Comparison of ENCODE assay signal across 1 mouse cellular context in the genomic region with DNA sequence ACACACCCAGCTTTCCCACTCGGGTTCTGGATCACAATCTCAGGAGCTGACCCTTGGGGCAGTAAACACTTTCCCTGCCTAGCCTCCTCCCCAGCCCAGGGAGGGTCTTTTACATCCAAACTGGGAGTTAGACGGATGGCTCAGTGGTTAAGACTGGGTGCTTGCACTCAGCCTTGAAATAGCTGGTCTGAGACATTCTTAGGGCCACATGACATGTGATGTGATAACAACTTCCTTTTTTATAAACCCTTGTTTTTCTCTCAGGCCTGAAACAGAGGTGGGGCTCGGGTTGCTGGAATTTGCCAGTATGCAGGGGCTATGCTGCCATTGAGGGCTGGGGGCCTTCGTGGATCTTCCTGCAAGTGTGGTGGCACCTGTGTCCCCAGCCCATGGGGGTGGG.
A peak's percentile ranks its signal among the peaks of the same experiment; 100 is the strongest.
TF ChIP-seq lines count a peak whose summit lies in the region.

No protein-coding gene starts in this region.

TF ChIP-seq in MEL, 35 proteins besides CTCF, POLR2A, EP300 and RAD21:
- TF ChIP-seq BHLHE40 (IDR thresholded peaks at IDR 0.05; ENCODE audit: borderline replicate concordance, low read depth, low read length) = no peak
- TF ChIP-seq USF2 (IDR thresholded peaks at IDR 0.05; ENCODE audit: borderline replicate concordance in 1 of 2, insufficient read depth in 1 of 2, low read depth in 1 of 2, low read length in 2 of 2) = peak in 1 of 2 experiments; percentile 62; a peak in 1 of 4 replicates
- no peak for TF ChIP-seq TAL1 (IDR thresholded peaks at IDR 0.05; ENCODE audit: low read length)
- no peak for TF ChIP-seq MEF2A (IDR thresholded peaks at IDR 0.05; ENCODE audit: extremely low read depth, insufficient replicate concordance, low read depth, low read length, poor library complexity, severe bottlenecking)
- TF ChIP-seq NELFE (IDR thresholded peaks at IDR 0.05; ENCODE audit: low read depth, low read length) = 0 out of 2 replicates have a peak, but pooled peaks have one; percentile 35
- peak; percentile 68 for TF ChIP-seq MYC (IDR thresholded peaks at IDR 0.05; ENCODE audit: low read depth, low read length)
- no peak for TF ChIP-seq UBTF (IDR thresholded peaks at IDR 0.05; ENCODE audit: borderline replicate concordance, insufficient read depth, low read depth, low read length)
- TF ChIP-seq CHD2 (IDR thresholded peaks at IDR 0.05; ENCODE audit: low read length) = no peak
- TF ChIP-seq E2F4 (IDR thresholded peaks at IDR 0.05; ENCODE audit: borderline replicate concordance, low read depth, low read length) = no peak
- TF ChIP-seq POLR2AphosphoS2 (IDR thresholded peaks at IDR 0.05; ENCODE audit: low read length) = no peak
- TF ChIP-seq MAZ (IDR thresholded peaks at IDR 0.05; ENCODE audit: low read depth, low read length) = 0 out of 2 replicates have a peak, but pooled peaks have one; percentile 17
- no peak for TF ChIP-seq JUND (IDR thresholded peaks at IDR 0.05; ENCODE audit: low read depth, low read length)
- no peak for TF ChIP-seq TBP (IDR thresholded peaks at IDR 0.05; ENCODE audit: low read depth, low read length)
- peak; percentile 69 for TF ChIP-seq GATA1 (IDR thresholded peaks at IDR 0.05; ENCODE audit: low read depth, low read length)
- no peak for TF ChIP-seq ELF1 (IDR thresholded peaks at IDR 0.05; ENCODE audit: low read depth, low read length)
- no peak for TF ChIP-seq KAT2A (conservative IDR thresholded peaks at IDR 0.05; ENCODE audit: low read depth, low read length)
- TF ChIP-seq ZNF384 (IDR thresholded peaks at IDR 0.05; ENCODE audit: low read depth, low read length) = no peak
- no peak for TF ChIP-seq TCF12 (IDR thresholded peaks at IDR 0.05; ENCODE audit: low read depth, low read length)
- TF ChIP-seq RCOR1 (IDR thresholded peaks at IDR 0.05; ENCODE audit: low read depth, low read length) = peak; percentile 46; the same call in 1 of the 2 replicates
- TF ChIP-seq ETS1 (IDR thresholded peaks at IDR 0.05; ENCODE audit: low read depth, low read length) = peak; percentile 67
- no peak for TF ChIP-seq ZC3H11A (IDR thresholded peaks at IDR 0.05; ENCODE audit: low read depth, low read length)
- peak; percentile 91 for TF ChIP-seq USF1 (IDR thresholded peaks at IDR 0.05; ENCODE audit: low read depth, low read length)
- no peak for TF ChIP-seq MYB (IDR thresholded peaks at IDR 0.05; ENCODE audit: low read depth, low read length)
- peak; percentile 78 for TF ChIP-seq MAX (IDR thresholded peaks at IDR 0.05; ENCODE audit: low read length)
- TF ChIP-seq SIN3A (IDR thresholded peaks at IDR 0.05; ENCODE audit: low read length) = peak; percentile 67
- no peak for TF ChIP-seq SMC3 (IDR thresholded peaks at IDR 0.05; ENCODE audit: low read depth, low read length)
- no peak for TF ChIP-seq POLR2AphosphoS5 (IDR thresholded peaks at IDR 0.05; ENCODE audit: borderline replicate concordance, low read depth, low read length)
- 0 out of 2 replicates have a peak, but pooled peaks have one; percentile 5 for TF ChIP-seq NRF1 (IDR thresholded peaks at IDR 0.05; ENCODE audit: insufficient read depth, low read depth, low read length, poor library complexity, severe bottlenecking)
- no peak for TF ChIP-seq GABPA (IDR thresholded peaks at IDR 0.05; ENCODE audit: low read depth, low read length)
- no peak for TF ChIP-seq ZKSCAN1 (IDR thresholded peaks at IDR 0.05; ENCODE audit: low read depth, low read length)
- TF ChIP-seq ZMIZ1 (IDR thresholded peaks at IDR 0.05; ENCODE audit: low read depth, low read length) = no peak
- no peak for TF ChIP-seq MAFK (IDR thresholded peaks at IDR 0.05; ENCODE audit: borderline replicate concordance, low read depth, low read length)
- TF ChIP-seq HCFC1 (IDR thresholded peaks at IDR 0.05; ENCODE audit: low read depth, low read length) = no peak; the same call in 1 of the 2 replicates
- TF ChIP-seq MXI1 (IDR thresholded peaks at IDR 0.05; ENCODE audit: low read depth, low read length) = peak; percentile 82
- no peak for TF ChIP-seq CHD1 (IDR thresholded peaks at IDR 0.05; ENCODE audit: low read depth, low read length)
